Mouse (Mus musculus) lung, postnatal 0 days (tissue): ENCODE data around the gene Unc45a.

ENCODE experiments used
- CTCF ChIP-seq: IDR thresholded peaks from 2 replicates; pipeline ENCODE4 v1.5.1; 2016; ENCODE audit warnings: antibody characterized with exemption, mild to moderate bottlenecking
- EP300 ChIP-seq: IDR thresholded peaks from 2 replicates; pipeline ENCODE4 v1.6.1; 2016; ENCODE audit warnings: antibody characterized with exemption, mild to moderate bottlenecking, control low read depth

- no peak for TF ChIP-seq EP300
- TF ChIP-seq CTCF, result no peak
Observed at GRCm38 (mm10) chr7:80347670-80348586, 7.1 kb upstream of the Unc45a start.
